Mouse (Mus musculus) megakaryocyte, adult 5-6 weeks (primary cell): ENCODE measurements around the gene Angptl2. TPM values are rescaled to one million over a fixed set of nuclear protein-coding genes. Genes with fewer than 3 reads are reported as not detected.

Source experiments
- ATAC-seq: 2 replicates; pipeline ENCODE4 v1.8.0; 2016; ENCODE audit warnings: mild to moderate bottlenecking, inconsistent platforms; ENCODE audit not compliant: poor library complexity, severe bottlenecking
- total RNA-seq, 2 experiments: library from RNA; stranded (forward) in 1 of 2; stranded (reverse) in 1 of 2; fragments of 153-499, 151-499 nt in 1 of 2; fragments of 221-1000, 200-1000 nt in 1 of 2; gene quantifications; 2 replicates each; pipeline versions ENCODE4 v1.2.3 to v1.2.4; 2015 to 2017

Gene Angptl2
- total RNA-seq, 2 experiments from 2014 or later = 5.0 to 11.4 TPM

DNA sequence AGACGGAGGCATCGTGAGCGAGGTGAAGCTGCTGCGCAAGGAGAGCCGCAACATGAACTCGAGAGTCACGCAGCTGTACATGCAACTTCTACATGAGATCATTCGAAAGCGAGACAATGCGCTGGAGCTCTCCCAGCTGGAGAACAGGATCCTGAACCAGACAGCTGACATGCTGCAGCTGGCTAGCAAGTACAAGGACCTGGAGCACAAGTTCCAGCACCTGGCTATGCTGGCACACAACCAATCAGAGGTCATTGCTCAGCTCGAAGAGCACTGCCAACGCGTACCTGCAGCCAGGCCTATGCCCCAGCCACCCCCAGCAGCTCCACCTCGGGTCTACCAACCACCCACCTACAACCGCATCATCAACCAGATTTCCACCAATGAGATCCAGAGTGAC, 12.7 kb downstream of the Angptl2 start:
- no peak for ATAC-seq

DNA sequence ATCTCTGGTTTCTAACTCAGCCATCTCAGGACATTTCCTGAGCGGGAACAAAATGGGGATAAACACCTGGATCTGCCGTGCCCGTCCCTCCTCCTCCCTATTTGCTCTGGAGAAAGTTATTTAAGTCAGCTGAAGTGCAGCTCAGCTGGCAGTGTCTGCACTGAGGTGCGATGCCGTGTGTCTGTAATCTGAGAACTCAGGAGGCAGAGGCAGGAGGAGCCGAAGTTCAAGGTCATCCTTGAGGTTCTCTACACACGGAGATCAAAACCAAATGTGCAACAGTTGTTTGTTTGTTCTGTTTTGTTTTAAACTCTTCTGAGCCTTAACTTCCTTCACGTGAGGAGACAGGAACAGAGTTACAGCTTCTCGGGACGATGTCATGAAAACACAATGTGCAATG, 14.8 kb downstream of the Angptl2 start:
- no peak for ATAC-seq

- no peak for ATAC-seq
Measured at GRCm38 (mm10) chr2:33231788-33232187, 15.9 kb downstream of the Angptl2 start.

- no peak for ATAC-seq
Measured at GRCm38 (mm10) chr2:33232782-33233570, 17.1 kb downstream of the Angptl2 start.

DNA sequence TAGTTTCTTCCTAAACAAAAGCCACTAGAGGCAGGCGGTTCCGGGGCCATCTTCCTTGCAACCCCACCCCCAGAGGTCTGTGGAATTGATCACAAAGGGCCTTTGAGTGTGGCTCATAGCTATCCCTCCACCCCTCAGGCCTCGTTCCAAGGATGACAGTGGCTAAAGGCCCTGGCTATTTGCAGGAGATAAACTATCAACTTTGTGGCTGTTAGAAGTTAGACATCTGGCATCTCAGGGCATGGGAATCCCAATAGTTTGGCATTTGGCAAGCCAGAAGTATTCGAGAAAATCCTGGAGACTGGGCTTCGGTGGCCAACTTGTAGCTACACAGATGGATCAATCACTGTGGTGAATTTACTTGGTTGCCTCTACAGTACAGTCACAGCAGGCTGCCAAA, 18.0 kb downstream of the Angptl2 start:
- no peak for ATAC-seq

DNA sequence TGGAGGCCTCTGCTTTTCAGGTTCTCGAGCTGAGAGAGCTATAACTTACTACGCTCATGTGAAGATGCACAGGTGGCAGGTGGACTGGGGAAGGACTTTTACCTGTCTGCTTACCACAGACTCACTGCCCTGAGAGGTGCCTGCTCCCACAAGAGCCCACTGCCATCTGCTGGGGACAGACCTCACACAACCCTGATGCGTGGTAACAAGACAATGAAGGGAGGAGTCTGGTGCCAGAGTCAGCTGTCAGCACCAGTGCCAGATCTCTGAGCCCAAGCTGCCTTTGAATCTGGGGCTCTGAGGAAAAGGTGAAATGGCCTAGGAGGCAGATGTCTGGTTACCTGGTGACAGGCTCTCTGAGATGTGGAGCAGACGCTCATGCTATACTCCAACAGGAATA, 19.0 kb downstream of the Angptl2 start:
- no peak for ATAC-seq

DNA sequence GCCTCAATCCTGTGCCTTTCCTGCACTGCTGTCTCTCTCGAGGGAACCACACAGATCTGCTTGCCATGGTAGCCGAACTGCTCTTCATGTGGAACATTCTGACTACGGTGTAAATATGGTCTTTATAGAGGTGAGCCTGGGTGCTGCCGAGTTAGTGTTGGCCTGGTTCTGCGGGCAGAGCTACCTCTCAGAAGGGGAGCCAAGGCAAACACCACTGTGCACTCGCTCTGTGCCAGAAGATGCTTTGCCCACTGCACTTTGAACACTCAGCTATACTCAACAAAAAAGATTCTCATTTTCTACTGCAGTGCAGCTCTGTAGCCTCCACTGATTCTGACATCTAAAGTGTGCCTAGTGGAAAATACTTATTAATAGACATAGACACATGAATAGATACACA, 21.7 kb downstream of the Angptl2 start:
- ATAC-seq = no peak

GRCm38 (mm10) chr2:33244880-33245279, 29.0 kb downstream of the Angptl2 start:
- no peak for ATAC-seq

- ATAC-seq = no peak
Measured at GRCm38 (mm10) chr2:33245350-33245749, 29.5 kb downstream of the Angptl2 start.

DNA sequence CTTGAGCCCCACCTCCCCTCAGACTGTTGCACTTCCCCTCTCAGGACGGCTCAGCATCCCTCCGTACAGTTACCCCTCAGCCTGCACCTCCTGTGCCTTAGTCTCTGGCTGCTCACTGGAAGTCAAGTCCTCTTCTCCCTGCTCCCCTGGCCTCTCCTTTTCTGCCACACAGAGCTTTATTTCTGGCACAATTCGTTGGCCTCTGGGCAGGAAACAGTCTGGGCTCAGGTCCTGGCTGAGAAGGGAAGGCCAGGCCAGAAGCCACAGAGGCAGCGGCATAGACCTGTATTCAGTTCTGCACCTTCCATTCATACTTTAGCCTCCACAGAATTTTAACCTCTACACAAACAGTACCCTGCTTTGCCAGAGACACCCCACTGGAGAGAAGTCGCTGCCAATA, 31.0 kb downstream of the Angptl2 start:
- ATAC-seq = no peak

DNA sequence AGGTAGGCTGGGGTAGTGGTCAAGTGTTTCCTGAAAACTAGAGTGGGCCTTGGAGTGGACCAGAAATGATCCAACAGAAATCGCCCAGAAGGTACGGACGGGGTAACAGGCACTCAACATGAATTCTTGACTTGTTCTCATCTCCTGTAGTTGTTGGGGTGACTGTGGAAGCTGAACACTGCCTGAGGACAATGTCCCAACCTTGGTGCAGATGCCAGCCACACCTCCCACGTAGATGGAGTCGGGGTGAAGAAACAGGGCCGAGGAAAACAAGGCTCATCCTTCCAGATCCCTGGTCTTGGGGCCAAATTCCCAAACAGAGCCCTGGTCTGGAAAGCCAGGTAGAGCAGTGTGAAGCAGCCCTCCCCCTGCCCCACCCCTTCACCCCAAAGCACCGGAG, 32.7 kb downstream of the Angptl2 start:
- no peak for ATAC-seq

GRCm38 (mm10) chr2:33249922-33250633, 34.2 kb downstream of the Angptl2 start:
- ATAC-seq = no peak

- ATAC-seq = no peak
Measured at GRCm38 (mm10) chr2:33252751-33253150, 36.9 kb downstream of the Angptl2 start.

- ATAC-seq = no peak
Measured at GRCm38 (mm10) chr2:33253572-33254190, 37.8 kb downstream of the Angptl2 start.

- no peak for ATAC-seq
Measured at GRCm38 (mm10) chr2:33254318-33254985, 38.6 kb downstream of the Angptl2 start.

DNA sequence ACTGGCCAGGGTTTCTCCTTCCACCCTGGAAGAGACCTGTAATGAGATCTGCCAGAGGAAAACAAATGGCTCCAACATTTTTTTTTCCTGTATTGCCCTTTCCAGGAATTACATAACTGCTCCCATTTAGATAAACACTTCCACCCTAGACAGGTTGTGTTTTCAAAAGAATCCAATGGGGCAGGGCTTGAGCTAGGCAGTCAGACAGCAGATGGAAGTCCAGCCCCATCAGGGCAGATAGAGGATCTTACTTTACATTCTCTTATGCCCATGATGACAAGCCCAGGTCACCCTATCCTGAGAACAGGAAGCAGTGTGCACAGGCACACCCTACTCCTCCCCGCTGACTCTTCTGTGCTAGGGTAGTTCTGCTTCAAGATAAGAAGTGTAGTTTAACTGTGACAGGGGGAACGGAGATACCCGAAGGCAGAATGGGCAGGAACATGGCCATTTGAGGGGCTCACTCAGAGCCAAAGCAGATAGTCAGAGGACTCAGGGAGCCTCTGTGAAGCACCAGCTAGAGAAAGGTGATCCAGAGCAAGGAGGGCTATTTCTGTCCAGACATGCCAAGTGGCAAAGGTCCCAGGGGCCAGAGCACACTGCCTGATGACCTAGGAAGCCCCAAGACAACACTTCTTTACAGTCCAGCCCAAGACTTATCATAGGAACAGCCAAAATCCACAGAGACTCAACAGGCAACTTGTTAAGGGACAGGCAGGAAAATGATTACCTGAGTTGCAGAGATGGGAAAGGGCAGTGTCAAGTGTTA, 41.1 kb downstream of the Angptl2 start:
- peak; percentile 97 for ATAC-seq

- no peak for ATAC-seq
Measured at GRCm38 (mm10) chr2:33260772-33261171, 44.9 kb downstream of the Angptl2 start.

DNA sequence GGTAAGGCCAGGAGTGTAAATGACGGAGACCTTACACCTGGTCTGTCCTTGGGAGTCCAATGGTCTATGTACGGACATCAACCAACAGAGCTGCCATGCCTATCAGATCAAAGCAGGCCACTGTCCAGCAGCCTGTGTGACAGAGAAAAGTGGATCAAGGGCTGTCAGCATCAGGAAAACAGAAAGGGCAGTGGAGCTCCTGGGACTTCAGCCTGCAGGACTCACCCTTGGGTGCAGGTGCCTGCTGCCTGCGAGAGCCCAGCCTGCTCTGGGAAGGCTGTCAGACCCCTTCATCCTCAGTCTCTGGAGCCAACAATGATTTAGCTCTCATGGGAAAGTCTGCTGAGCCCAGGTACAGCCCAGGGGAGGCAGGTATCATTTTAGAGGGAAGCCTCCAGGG, 45.6 kb downstream of the Angptl2 start:
- no peak for ATAC-seq

- ATAC-seq = no peak
Measured at GRCm38 (mm10) chr2:33265793-33266192, 49.9 kb downstream of the Angptl2 start.

GRCm38 (mm10) chr2:33267075-33267474, 51.2 kb downstream of the Angptl2 start:
- no peak for ATAC-seq
